Mouse (Mus musculus) lung, postnatal 10 days (tissue): ENCODE measurements around the gene Ubap2l.

ENCODE experiments used
- DNase-seq: peaks from one replicate; pipeline ENCODE4 v3.0.0; 2021

Gene Ubap2l

GRCm38 (mm10) chr3:89965557-89965956, 86.9 kb downstream of the Ubap2l start:
- DNase-seq, result no peak

GRCm38 (mm10) chr3:89963926-89964739, 88.3 kb downstream of the Ubap2l start:
- DNase-seq, result peak; percentile 87

GRCm38 (mm10) chr3:89963221-89963763, 89.1 kb downstream of the Ubap2l start, which contains the start of gene Atp8b2:
TSS of gene Atp8b2 (minus strand) at chr3:89963508.
- DNase-seq, result peak; percentile 81

DNA sequence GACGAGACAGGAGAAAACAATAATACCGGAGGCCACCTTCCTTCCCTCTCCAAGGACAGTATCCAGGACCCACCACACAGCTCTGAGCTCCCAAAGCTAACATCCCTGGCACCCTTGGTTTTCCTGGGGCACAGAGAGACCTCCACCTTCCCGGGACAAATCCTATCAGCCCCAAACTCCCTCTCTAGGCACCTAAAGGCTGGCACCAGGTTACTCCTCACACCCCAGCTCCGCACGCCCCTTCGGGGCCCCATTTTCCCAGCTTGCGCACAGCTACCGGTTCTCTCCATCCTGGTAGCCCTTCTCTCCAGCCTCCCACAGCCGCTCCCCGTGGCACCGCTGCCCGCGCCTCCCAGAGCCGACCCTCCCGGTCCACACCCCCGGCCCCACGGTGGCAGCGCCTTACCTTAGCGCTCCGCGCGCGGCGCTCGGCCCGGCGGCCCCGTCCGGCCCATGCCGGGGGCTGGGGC, 89.6 kb downstream of the Ubap2l start:
- no peak for DNase-seq

DNA sequence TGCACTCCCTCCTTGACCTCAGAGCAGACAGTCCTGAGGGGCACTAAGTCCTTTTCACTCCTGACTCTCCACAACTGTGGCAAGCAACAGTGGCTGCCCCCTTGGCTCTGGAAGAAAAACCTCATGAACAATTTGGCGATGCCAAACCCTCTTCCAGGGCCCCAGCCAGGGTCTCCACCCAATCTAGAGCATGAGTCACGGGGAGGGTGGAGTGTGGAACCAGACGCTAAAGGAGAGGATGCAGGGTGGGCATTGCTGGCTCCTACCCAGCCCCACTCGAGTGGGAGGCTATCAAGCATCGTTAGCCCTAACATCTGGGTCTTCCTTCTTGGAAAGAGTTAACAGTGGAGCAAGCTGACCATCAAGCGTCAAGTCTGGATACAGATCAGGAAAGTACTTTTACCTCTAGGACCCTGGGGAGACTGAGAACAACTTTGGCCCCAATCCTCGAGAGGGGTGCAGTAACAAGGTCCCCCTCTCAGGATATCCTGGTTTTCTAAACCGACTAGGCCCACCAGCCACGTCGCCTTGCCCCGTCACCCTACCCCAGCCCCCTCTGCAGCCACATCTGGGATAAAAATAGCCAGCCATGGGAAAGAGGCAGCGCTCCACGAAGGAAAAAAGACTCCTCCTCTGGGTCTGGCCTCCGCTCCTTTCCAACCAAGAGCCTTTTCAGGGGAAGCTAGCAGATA, 90.2 kb downstream of the Ubap2l start:
- DNase-seq, result peak; percentile 73

DNA sequence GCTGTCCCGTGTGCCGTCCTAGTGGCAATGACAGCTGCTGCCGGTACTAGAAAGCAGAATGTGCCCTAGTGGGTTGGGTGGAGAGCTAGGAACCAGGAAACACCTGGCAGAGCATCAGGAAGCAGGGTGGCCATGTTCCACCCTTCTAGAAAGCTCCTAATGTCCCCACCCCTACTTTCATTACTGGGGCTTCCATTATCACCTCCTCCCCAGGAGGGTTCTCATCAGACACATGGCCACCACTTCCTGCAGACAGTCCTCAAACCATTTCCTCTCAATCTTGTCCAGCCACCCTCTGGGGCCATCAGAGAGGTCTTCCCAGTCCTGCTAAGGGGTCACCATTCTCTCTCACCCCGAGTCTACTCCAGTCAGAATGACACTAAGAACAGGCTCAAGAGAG, 91.0 kb downstream of the Ubap2l start:
- no peak for DNase-seq

- peak; percentile 95 for DNase-seq
Measured at GRCm38 (mm10) chr3:89960469-89960868, 92.0 kb downstream of the Ubap2l start.

DNA sequence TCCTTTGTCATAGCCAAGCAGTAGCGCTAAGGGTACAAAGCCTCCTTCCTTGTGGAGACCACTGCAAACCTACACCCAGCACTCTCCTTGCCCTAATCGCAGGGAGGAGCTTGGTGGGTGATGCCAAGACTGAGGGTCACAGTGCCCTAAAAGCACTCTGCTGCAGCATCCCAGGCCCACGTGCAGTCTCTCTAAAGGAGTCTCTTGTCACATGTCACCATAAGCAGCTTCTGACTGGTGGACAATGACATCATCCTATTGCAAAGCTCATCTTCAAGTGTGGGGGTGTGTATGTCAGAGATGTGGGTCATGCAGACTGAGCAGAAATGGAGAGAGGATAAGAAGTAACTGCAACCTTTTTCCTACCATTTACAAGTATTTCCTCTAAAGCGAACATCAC, 93.0 kb downstream of the Ubap2l start:
- no peak for DNase-seq

GRCm38 (mm10) chr3:89957880-89958279, 94.5 kb downstream of the Ubap2l start:
- DNase-seq, result no peak

GRCm38 (mm10) chr3:89956177-89956971, 96.1 kb downstream of the Ubap2l start:
- DNase-seq, result no peak

DNA sequence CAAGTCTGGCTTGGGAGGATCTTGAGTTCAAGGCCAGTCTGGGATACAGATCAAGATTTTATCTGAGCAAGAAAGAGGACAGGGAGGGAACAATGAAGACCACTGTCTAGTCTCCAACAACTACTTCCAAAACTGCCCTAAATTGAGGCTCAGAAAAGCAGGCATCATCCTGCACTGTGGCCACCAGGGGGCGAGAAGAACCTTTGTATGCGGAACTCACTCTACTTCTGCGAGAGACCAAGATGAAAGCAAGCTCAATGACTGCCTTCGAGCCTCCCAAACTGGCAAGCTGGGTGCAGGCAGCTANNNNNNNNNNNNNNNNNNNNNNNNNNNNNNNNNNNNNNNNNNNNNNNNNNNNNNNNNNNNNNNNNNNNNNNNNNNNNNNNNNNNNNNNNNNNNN, 99.0 kb downstream of the Ubap2l start:
- peak; percentile 86 for DNase-seq
